Mouse (Mus musculus) spleen, adult 2 months (tissue): ENCODE results near the gene Gtpbp6. TPM values are rescaled to one million over a fixed set of nuclear protein-coding genes. Genes with fewer than 3 reads are reported as not detected.
"Not testable (repeated sequence)": the region's sequence is repeated elsewhere in the genome, so short reads cannot be mapped to it uniquely, and the experiment has no call there.

Experiments used
- DNase-seq, 2 experiments: peaks; one replicate each; pipeline versions ENCODE4 v3.0.0 to v3.0.0-alpha.2; 2012 to 2021; ENCODE audit warnings: low spot score in 2 of 2, low read depth in 1 of 2
- H3K27ac ChIP-seq: fragments of 200-500 bp; 2 replicates; pipeline ENCODE4 v1.5.1; 2012; ENCODE audit warnings: low read length, inconsistent platforms; ENCODE audit not compliant: insufficient read depth
- H3K27me3 ChIP-seq: fragments of 200-500 bp; 2 replicates; pipeline ENCODE4 v1.6.1; 2012; ENCODE audit warnings: mild to moderate bottlenecking, moderate library complexity, low read length, inconsistent platforms; ENCODE audit not compliant: control insufficient read depth, insufficient read depth
- H3K36me3 ChIP-seq: fragments of 200-500 bp; 2 replicates; pipeline ENCODE4 v1.6.1; 2012; ENCODE audit warnings: mild to moderate bottlenecking, low read length, inconsistent platforms; ENCODE audit not compliant: control insufficient read depth, insufficient read depth
- H3K4me1 ChIP-seq: fragments of 200-500 bp; 2 replicates; pipeline ENCODE4 v1.6.1; 2011; ENCODE audit warnings: inconsistent platforms; ENCODE audit not compliant: control insufficient read depth, insufficient read depth, insufficient read length
- H3K4me3 ChIP-seq: fragments of 200-500 bp; 2 replicates; pipeline ENCODE4 v1.5.1; 2011; ENCODE audit warnings: mild to moderate bottlenecking, inconsistent platforms; ENCODE audit not compliant: insufficient read depth, insufficient read length; ENCODE audit errors: extremely low read depth
- CTCF ChIP-seq: fragments of 200-500 bp; IDR thresholded peaks from 2 replicates; pipeline ENCODE4 v1.5.1; 2011; ENCODE audit warnings: mild to moderate bottlenecking, inconsistent platforms; ENCODE audit not compliant: insufficient read depth, insufficient read length, insufficient replicate concordance; ENCODE audit errors: extremely low read depth
- POLR2A ChIP-seq: fragments of 200-500 bp; IDR thresholded peaks from 2 replicates; pipeline ENCODE4 v1.6.1; 2011; ENCODE audit warnings: low read depth, low read length, inconsistent platforms
- WGBS: fragments of 180-500 bp; shearing (Covaris S2); methylation state at CpG from one replicate; pipeline ENCODE4 v1.1.7; 2018; 5-methylcytosine and 5-hydroxymethylcytosine counted together
- polyA plus RNA-seq: library from polyadenylated mRNA; depleted of rRNA; stranded (reverse); fragments of >200 nt; gene quantifications from 2 replicates; pipeline ENCODE4 v1.2.3, GENCODE M21; 2012; rRNA removed

Gene Gtpbp6
- polyA plus RNA-seq, 1 experiment: 156 TPM

GRCm38 (mm10) chr5:110082961-110083360 lies 25.0 kb downstream of the Gtpbp6 start:
- no peak for TF ChIP-seq CTCF
- TF ChIP-seq POLR2A: no peak
- 87% methylated on average over 4 of the region's 4 CpGs for WGBS
- H3K36me3 ChIP-seq: no peaks in the 10 kb centered on the region
- no peak overlapping the region for H3K4me3 ChIP-seq
- DNase-seq: no peak
- H3K4me1 ChIP-seq: no peaks in the 10 kb centered on the region
- H3K27ac ChIP-seq: no peak overlapping the region
- no peaks in the 10 kb centered on the region for H3K27me3 ChIP-seq

GRCm38 (mm10) chr5:110072413-110072812 lies 35.6 kb downstream of the Gtpbp6 start, which contains the start of gene Gm17655:
Gene Gm17655 (minus strand): TSS chr5:110072513.
- not testable (repeated sequence) for DNase-seq, H3K4me1 ChIP-seq, H3K36me3 ChIP-seq, H3K27me3 ChIP-seq, H3K4me3 ChIP-seq, H3K27ac ChIP-seq
- WGBS: 93% methylated on average over 2 of the region's 2 CpGs

GRCm38 (mm10) chr5:110057637-110058408 lies 50.2 kb downstream of the Gtpbp6 start:
- TF ChIP-seq POLR2A: peak; percentile 58; the same call in 1 of the 2 replicates
- no peak for TF ChIP-seq CTCF
- Histone ChIP-seq H3K27me3 (no peaks in the 10 kb centered on the region), H3K27ac (peak overlapping the region; percentile 84), H3K36me3 (no peaks in the 10 kb centered on the region), H3K4me3 (peak overlapping the region; percentile 84), H3K4me1 (no peaks in the 10 kb centered on the region)
- WGBS: 2% methylated on average over 19 of the region's 19 CpGs
- DNase-seq: peak; percentile 69 to 85

Other genes starting within 250 kb of the Gtpbp6 start
- 1.3 and 1.5 TPM in 2 replicates for gene Gm15446, start 184.8 kb downstream of the Gtpbp6 start, polyA plus RNA-seq
- 1.2 and 2.6 TPM in 2 replicates for gene Zfp932, start 111.7 kb downstream of the Gtpbp6 start, polyA plus RNA-seq
- 0.09 and 0.41 TPM in 2 replicates for gene Gm17655, start 35.7 kb downstream of the Gtpbp6 start, polyA plus RNA-seq
- gene Gm35315, start 13.8 kb downstream of the Gtpbp6 start, polyA plus RNA-seq: 0.04 and 0.11 TPM in 2 replicates
- gene Plcxd1, start 8.2 kb downstream of the Gtpbp6 start, polyA plus RNA-seq: 0.67 and 1.2 TPM in 2 replicates
- 0.32 and 0.46 TPM in 2 replicates for gene Zfp605, start 1.9 kb upstream of the Gtpbp6 start, polyA plus RNA-seq
- gene Chfr, start 27.6 kb upstream of the Gtpbp6 start, polyA plus RNA-seq: 59.3 and 68.9 TPM in 2 replicates
- 5.3 and 5.8 TPM in 2 replicates for gene Golga3, start 68.5 kb upstream of the Gtpbp6 start, polyA plus RNA-seq
- 10.0 and 12.0 TPM in 2 replicates for gene Ankle2, start 122.8 kb upstream of the Gtpbp6 start, polyA plus RNA-seq
- 14.9 and 15.8 TPM in 2 replicates for gene Pgam5, start 161.7 kb upstream of the Gtpbp6 start, polyA plus RNA-seq
- gene Pxmp2, start 178.0 kb upstream of the Gtpbp6 start, polyA plus RNA-seq: 2.0 and 2.6 TPM in 2 replicates
- gene Pole, start 178.1 kb upstream of the Gtpbp6 start, polyA plus RNA-seq: 5.6 and 7.0 TPM in 2 replicates
- 0.33 and 0.41 TPM in 2 replicates for gene P2rx2, start 235.0 kb upstream of the Gtpbp6 start, polyA plus RNA-seq
- not detected in 2 replicates for gene Lrcol1, start 236.5 kb upstream of the Gtpbp6 start, polyA plus RNA-seq